Mouse (Mus musculus): ENCODE measurements around the gene Parn.

The Parn gene

GRCm38 (mm10) chr16:13621745-13622507 is 46.0 kb downstream of the Parn start:
- DNase-seq (ENCODE audit: low spot score in 2 of 2): no peak

GRCm38 (mm10) chr16:13620194-13620593 is 47.8 kb downstream of the Parn start:
- DNase-seq (ENCODE audit: low spot score in 2 of 2): no peak

DNA sequence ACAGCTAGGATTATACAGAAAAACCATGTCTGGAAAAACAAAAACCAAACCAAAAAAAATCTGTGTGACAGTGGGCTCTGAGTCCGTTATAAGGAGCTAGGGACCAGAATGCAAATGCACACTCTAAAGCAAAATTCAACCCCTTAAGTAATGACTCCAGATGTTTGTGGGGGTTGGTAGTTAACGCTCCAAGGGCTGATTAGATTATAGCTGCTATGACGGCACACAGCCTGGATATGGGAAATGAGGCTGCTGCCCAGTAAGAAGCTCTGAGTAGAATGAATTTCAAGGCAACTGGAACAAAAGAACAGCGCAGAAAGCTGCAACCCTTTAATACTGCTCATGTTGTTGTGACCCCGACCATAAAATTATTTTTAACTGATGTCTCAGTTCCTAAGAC is 52.7 kb downstream of the Parn start:
- DNase-seq (ENCODE audit: low spot score in 2 of 2): no peak

DNA sequence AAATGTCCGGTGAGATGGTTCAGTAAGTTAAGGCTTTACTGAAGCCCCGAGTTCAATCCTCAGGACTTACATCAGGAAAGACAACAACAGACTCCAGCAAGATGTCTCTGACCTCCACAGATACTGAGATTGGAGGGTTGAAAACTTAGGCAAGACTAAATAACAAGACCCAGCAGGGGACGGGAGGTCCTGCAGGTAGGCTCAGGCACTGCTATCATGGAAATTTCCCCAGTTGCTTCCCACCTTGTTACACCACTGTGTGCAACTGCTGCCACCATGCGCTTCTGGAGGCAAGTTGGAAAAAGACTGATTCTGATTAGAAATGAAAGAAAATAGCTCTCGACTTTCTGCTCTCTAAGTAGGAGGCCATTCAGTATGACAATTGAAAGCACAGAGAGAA is 55.4 kb downstream of the Parn start:
- no peak for DNase-seq (ENCODE audit: low spot score in 2 of 2)

GRCm38 (mm10) chr16:13612058-13612457 is 55.9 kb downstream of the Parn start:
- DNase-seq (ENCODE audit: low spot score in 2 of 2): peak in 1 of 2 experiments; percentile 8

GRCm38 (mm10) chr16:13611399-13611798 is 56.6 kb downstream of the Parn start:
- DNase-seq (ENCODE audit: low spot score in 2 of 2): no peak

DNA sequence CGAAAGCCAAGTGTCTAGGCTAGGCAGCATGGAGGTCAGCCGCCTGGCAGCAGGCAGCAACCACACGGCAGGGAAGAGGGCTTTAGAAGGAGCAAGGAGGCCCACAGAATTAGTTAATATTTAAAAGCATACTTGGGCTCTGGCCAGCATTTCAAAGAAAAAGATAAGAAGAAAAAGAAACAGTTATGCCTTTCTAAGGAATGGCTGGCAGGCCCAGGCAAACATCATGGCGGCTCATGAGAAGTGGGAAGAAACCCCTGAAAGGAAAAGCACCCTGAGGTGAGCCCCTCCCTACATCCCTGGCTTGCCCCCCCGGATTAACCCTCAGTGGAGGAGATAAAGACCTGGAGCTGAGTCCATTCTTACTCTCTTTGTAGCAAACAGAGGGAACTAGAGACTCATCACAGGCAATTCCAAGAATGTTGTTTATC is 57.0 kb downstream of the Parn start:
- DNase-seq (ENCODE audit: low spot score in 2 of 2): no peak

DNA sequence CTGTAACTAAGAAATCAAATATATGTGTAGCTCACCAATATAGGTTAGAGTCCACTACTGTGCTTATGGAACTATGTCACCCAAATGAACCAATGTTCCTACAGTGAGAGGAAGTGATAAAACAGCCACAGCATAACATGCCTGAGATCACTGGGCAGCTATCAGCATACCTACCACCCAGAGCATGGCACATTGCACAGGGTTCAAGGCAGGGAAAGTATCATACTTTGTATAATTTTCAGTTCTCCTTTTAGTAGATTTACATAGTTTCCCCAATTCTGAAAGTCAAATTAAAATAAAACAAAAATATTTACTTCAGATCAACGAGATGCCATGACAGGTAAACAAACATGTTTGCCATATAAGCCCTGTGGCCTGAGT is 59.3 kb downstream of the Parn start:
- no peak for DNase-seq (ENCODE audit: low spot score in 2 of 2)

- no peak for DNase-seq (ENCODE audit: low spot score in 2 of 2)
Measured at GRCm38 (mm10) chr16:13607987-13608704, 59.8 kb downstream of the Parn start.

GRCm38 (mm10) chr16:13602779-13603178 is 65.2 kb downstream of the Parn start:
- DNase-seq (ENCODE audit: low spot score in 2 of 2): no peak

DNA sequence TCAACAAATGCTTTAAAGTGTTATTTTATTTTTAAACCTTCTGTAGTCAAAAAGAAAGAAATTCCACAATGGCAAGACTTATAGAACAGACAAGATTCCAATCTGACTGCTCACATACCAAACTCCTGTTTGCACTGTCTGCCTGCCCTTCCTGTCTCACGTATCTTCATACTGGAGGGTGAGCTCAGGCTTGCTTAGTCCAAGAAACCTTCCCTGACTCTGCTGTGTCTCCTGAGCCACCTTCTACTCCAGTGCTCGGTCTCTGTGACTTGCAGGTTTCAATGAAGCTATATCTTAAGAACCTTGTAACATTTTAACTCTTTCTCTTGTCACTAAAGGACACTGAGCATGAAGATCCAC is 78.9 kb downstream of the Parn start:
- DNase-seq (ENCODE audit: low spot score in 2 of 2): no peak

DNA sequence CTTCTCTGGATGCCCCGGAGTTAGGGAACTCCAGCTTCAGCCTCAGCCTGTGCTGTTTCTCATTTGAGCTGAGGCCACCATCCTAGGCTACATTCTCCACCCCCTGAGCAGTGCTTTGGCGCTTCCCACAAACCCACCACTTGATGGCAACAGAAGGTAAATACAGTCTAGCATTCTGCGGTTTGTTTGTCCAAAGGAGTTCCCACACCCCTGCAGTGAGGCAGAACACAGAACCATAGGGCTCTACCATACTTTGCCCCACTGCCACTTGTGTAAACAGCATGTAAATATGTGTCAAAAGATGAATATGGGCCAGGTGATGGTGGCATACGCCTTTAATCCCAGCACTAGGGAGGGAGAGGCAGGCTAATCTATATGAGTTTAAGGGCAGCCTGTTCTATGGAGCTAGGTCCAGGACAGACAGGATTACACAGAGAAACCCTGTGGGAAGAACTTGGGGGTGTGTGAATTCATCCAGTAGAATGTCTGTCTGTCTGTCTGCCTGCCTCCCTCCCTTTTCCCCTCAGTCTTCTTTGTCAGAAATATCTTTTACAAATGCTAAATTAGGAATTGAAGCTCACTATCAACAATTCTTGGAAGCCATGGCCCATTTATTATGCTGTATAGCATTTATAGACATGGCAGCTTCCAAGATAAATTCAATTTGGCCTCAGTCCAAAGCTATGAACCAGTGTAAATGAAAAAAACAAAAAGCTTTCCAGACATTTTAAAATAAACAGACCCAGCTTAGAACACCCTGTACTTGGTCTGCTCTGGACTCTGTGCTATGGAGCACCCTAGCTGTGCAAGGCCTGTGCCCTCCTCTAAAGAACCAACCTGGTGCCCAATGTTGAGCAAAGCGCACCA is 79.6 kb downstream of the Parn start:
- no peak for DNase-seq (ENCODE audit: low spot score in 2 of 2)

DNA sequence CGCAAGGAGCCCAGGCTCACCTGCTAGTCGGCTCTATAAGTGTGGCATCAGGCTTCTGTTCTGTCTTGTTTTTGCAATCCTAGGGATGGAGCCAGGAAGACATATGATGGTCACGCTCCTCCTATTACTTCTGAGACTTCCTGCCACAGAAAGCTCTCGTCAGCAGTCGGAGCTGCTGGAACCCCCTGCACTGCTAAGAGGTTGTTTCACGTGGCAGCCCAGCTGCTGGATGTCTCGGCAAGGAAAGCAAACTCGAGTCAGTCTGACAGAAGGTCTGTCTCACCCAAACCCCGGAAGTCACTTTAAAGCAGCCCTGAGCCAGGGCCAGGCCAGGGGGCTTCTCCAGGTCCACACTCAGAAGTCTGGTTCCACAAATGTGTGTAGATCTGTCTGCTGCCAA is 82.7 kb downstream of the Parn start:
- no peak for DNase-seq (ENCODE audit: low spot score in 2 of 2)

- no peak for DNase-seq (ENCODE audit: low spot score in 2 of 2)
Measured at GRCm38 (mm10) chr16:13580784-13581183, 87.2 kb downstream of the Parn start.

- no peak for DNase-seq (ENCODE audit: low spot score in 2 of 2)
Measured at GRCm38 (mm10) chr16:13580016-13580415, 88.0 kb downstream of the Parn start.

DNA sequence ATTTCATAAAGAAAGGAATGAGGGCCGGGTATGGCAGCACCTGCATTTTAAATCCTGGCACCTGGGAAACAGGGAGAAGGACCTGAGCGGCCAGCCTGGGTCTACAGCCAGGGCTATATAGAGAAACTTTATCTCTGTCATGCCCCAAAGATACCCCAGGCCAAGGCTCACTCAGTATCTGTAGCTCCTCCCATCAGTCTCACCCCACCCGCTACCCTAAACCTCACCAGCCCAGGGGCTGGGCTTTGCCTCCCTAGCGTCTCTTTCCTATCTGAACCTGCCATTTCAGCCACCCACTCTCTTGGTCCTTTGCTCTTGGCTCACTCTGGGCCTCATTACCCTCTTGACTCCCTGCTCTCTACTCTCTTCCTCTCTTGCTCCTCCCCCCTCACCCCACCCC is 92.7 kb downstream of the Parn start:
- no peak for DNase-seq (ENCODE audit: low spot score in 2 of 2)

DNA sequence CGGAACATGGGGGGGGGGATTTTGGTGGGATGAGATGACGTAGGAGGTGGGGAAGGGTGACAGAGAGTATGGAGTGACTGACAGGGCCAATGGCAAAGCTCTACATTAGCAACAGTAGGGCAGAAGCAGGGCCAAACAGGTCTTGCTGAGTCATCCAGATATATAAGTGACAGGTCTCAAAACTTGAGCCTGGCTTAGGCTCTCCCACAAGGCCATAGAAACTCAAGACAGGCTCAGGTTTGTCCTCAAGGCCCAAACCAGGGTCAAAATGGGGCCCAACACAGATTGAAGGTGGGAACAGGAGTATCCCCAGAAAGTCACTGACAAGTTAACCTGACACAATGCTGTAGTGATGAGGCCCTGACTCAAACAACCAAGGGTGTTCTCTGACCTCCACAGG is 99.7 kb downstream of the Parn start:
- no peak for DNase-seq (ENCODE audit: low spot score in 2 of 2)

DNA sequence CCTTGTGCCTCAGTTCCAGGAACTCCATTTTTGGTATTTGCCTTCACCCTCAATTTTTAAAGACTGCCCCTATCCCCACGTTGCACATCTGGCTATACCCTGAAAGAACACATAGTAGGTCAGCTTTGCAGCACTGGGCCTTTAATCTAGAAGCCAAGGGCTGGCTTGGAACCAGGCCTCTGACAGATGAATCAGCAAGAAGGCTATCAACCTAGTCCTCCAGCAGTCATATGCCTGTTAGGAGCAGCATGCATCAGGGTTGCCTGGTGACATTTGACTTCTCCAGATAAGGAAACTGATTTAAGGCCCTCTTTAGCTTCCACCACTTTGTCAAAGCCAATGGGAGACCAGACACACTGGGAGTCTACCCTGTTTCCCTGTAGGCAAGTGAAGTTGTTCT is 100.4 kb downstream of the Parn start:
- no peak for DNase-seq (ENCODE audit: low spot score in 2 of 2)

GRCm38 (mm10) chr16:13566351-13566750 is 101.6 kb downstream of the Parn start:
- DNase-seq (ENCODE audit: low spot score in 2 of 2): no peak

- peak in 1 of 2 experiments; percentile 52 for DNase-seq (ENCODE audit: low spot score in 2 of 2)
Measured at GRCm38 (mm10) chr16:13565291-13565690, 102.7 kb downstream of the Parn start.

GRCm38 (mm10) chr16:13557784-13558183 is 110.2 kb downstream of the Parn start:
- no peak for DNase-seq (ENCODE audit: low spot score in 2 of 2)

DNA sequence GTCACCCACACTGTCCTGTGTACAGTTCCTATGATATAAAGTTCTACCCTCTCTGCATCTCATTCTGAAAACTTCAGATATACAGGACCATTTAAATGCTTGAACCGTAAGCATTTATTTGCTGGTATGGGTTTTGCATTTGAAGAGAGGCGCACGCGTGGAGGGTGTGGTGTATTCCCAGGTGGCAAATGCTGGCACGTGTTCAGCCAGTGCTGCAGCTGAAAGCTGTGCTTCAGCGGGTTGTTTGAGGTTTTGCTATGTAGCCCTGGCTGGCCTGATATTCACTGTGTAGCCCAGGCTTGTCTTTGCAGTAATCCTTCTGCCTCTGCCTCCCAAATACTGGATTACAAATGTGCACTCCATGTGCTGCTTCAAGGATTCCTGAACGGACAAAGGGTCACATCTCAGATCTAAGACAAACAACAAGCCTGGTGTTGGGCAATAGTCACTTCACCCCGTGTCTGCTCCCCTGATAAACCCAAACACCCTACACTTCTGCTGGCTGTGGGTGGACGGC is 111.0 kb downstream of the Parn start:
- no peak for DNase-seq (ENCODE audit: low spot score in 2 of 2)

All from frontal cortex, postnatal 36 days (tissue).